Mouse (Mus musculus) intestine, embryonic 15.5 days (tissue): ENCODE results near the gene Pigk. TPM values are rescaled to one million over a fixed set of nuclear protein-coding genes. Genes with fewer than 3 reads are reported as not detected.
A peak's percentile ranks its signal among the peaks of the same experiment; 100 is the strongest.

Source experiments
- ATAC-seq: fragments of 200-750 bp; cut with Nextera tagmentation; 2 replicates; pipeline ENCODE4 v1.8.0; 2017; ENCODE audit warnings: moderate TSS enrichment, moderate library complexity
- H3K27ac ChIP-seq: fragments of 300-500 bp; sonication (generic); 2 replicates; pipeline ENCODE4 v1.5.1; 2015; ENCODE audit warnings: mild to moderate bottlenecking, inconsistent platforms
- H3K27me3 ChIP-seq: fragments of 300-500 bp; sonication (generic); replicated peaks from 2 replicates; pipeline ENCODE4 v1.6.1; 2015; ENCODE audit warnings: inconsistent platforms
- H3K36me3 ChIP-seq: fragments of 300-500 bp; sonication (generic); 2 replicates; pipeline ENCODE4 v1.6.1; 2015; ENCODE audit warnings: inconsistent platforms
- H3K4me1 ChIP-seq: fragments of 300-500 bp; sonication (generic); replicated peaks from 2 replicates; pipeline ENCODE4 v1.6.1; 2015; ENCODE audit warnings: inconsistent platforms
- H3K4me2 ChIP-seq: fragments of 300-500 bp; sonication (generic); replicated peaks from 2 replicates; pipeline ENCODE4 v1.6.1; 2015; ENCODE audit warnings: mild to moderate bottlenecking, inconsistent platforms
- H3K4me3 ChIP-seq: fragments of 300-500 bp; sonication (generic); replicated peaks from 2 replicates; pipeline ENCODE4 v1.5.1; 2015; ENCODE audit warnings: inconsistent platforms
- H3K9ac ChIP-seq: fragments of 300-500 bp; sonication (generic); 2 replicates; pipeline ENCODE4 v1.6.1; 2015; ENCODE audit warnings: inconsistent platforms
- H3K9me3 ChIP-seq: fragments of 300-500 bp; sonication (generic); 2 replicates; pipeline ENCODE4 v1.6.1; 2016; ENCODE audit warnings: inconsistent platforms
- WGBS: fragments of 180-500 bp; shearing (Covaris S2); methylation state at CpG from one replicate; pipeline ENCODE4 v1.1.7; 2015; 5-methylcytosine and 5-hydroxymethylcytosine counted together
- polyA plus RNA-seq: library from polyadenylated mRNA; unstranded; fragments of >200 nt; fragmentation: Nextera tagmentation; extraction: Ambion mirVana; gene quantifications from 2 replicates; pipeline ENCODE4 v1.2.1, GENCODE M21; 2015

Pigk gene
- polyA plus RNA-seq, 1 experiment from 2014 or later: 36.6 TPM

GRCm38 (mm10) chr3:152734100-152734499 is 20.2 kb downstream of the Pigk start:
- Histone ChIP-seq H3K9me3 (no peaks in the 10 kb centered on the region), H3K9ac (no peak overlapping the region), H3K4me2 (no peak overlapping the region), H3K4me3 (no peak overlapping the region), H3K27ac (no peak overlapping the region), H3K36me3 (no peaks in the 10 kb centered on the region), H3K27me3 (no peaks in the 10 kb centered on the region), H3K4me1 (no peaks in the 10 kb centered on the region)
- no peak; the same call in 1 of the 2 replicates for ATAC-seq
- 83% methylated on average over 11 of the region's 11 CpGs for WGBS

- Histone ChIP-seq H3K4me2 (no peak overlapping the region), H3K27me3 (no peaks in the 10 kb centered on the region), H3K4me1 (no peaks in the 10 kb centered on the region; the same call in 1 of the 2 replicates), H3K27ac (no peak overlapping the region), H3K9me3 (no peaks in the 10 kb centered on the region), H3K4me3 (no peak overlapping the region), H3K36me3 (no peaks in the 10 kb centered on the region), H3K9ac (no peak overlapping the region)
- WGBS: 61% methylated on average over 10 of the region's 10 CpGs
- no peak for ATAC-seq
Measured at GRCm38 (mm10) chr3:152735601-152736250, 21.8 kb downstream of the Pigk start.

GRCm38 (mm10) chr3:152744301-152744700 is 30.4 kb downstream of the Pigk start:
- Histone ChIP-seq H3K9ac (no peak overlapping the region), H3K27me3 (no peaks in the 10 kb centered on the region), H3K27ac (no peak overlapping the region), H3K4me3 (no peak overlapping the region), H3K4me1 (no peaks in the 10 kb centered on the region; the same call in 1 of the 2 replicates), H3K4me2 (no peak overlapping the region), H3K36me3 (no peaks in the 10 kb centered on the region), H3K9me3 (no peaks in the 10 kb centered on the region)
- no peak for ATAC-seq
- WGBS: 84% methylated on average over 12 of the region's 12 CpGs

GRCm38 (mm10) chr3:152745611-152746010 is 31.7 kb downstream of the Pigk start:
- ATAC-seq: no peak
- H3K27ac ChIP-seq: no peak overlapping the region
- H3K9me3 ChIP-seq: no peaks in the 10 kb centered on the region
- H3K4me3 ChIP-seq: no peak overlapping the region
- no peak overlapping the region for H3K9ac ChIP-seq
- 94% methylated on average over 9 of the region's 9 CpGs for WGBS
- no peak overlapping the region for H3K4me2 ChIP-seq
- no peaks in the 10 kb centered on the region; the same call in 1 of the 2 replicates for H3K4me1 ChIP-seq
- no peaks in the 10 kb centered on the region for H3K36me3 ChIP-seq
- H3K27me3 ChIP-seq: no peaks in the 10 kb centered on the region

- Histone ChIP-seq H3K9ac (no peak overlapping the region), H3K27me3 (no peaks in the 10 kb centered on the region), H3K9me3 (no peaks in the 10 kb centered on the region), H3K27ac (no peak overlapping the region), H3K4me2 (no peak overlapping the region), H3K4me1 (no peaks in the 10 kb centered on the region), H3K36me3 (no peaks in the 10 kb centered on the region), H3K4me3 (no peak overlapping the region)
- WGBS: 29% methylated on average over 3 of the region's 3 CpGs
- peak; percentile 62; the same call in 1 of the 2 replicates for ATAC-seq
Measured at GRCm38 (mm10) chr3:152749461-152749871, 35.6 kb downstream of the Pigk start.

GRCm38 (mm10) chr3:152749881-152750280 is 36.0 kb downstream of the Pigk start:
- Histone ChIP-seq H3K4me3 (no peak overlapping the region), H3K9me3 (no peaks in the 10 kb centered on the region), H3K9ac (no peak overlapping the region), H3K36me3 (no peaks in the 10 kb centered on the region), H3K4me1 (no peaks in the 10 kb centered on the region), H3K27me3 (no peaks in the 10 kb centered on the region), H3K27ac (no peak overlapping the region), H3K4me2 (no peak overlapping the region)
- 72% methylated on average over 2 of the region's 2 CpGs for WGBS
- 0 out of 2 replicates have a peak, but pooled peaks have one; percentile 12 for ATAC-seq

- ATAC-seq: no peak
- no peaks in the 10 kb centered on the region for H3K9me3 ChIP-seq
- no peaks in the 10 kb centered on the region for H3K36me3 ChIP-seq
- H3K9ac ChIP-seq: no peak overlapping the region
- H3K27ac ChIP-seq: no peak overlapping the region
- no peaks in the 10 kb centered on the region for H3K4me1 ChIP-seq
- H3K4me3 ChIP-seq: no peak overlapping the region
- no peak overlapping the region for H3K4me2 ChIP-seq
- WGBS: 97% methylated on average over 1 of the region's 1 CpGs
- no peaks in the 10 kb centered on the region for H3K27me3 ChIP-seq
Measured at GRCm38 (mm10) chr3:152752911-152753310, 39.0 kb downstream of the Pigk start.

GRCm38 (mm10) chr3:152753345-152753744 is 39.4 kb downstream of the Pigk start:
- H3K27ac ChIP-seq: no peak overlapping the region
- no peaks in the 10 kb centered on the region for H3K4me1 ChIP-seq
- no peaks in the 10 kb centered on the region for H3K9me3 ChIP-seq
- ATAC-seq: no peak
- no peak overlapping the region for H3K4me2 ChIP-seq
- no peaks in the 10 kb centered on the region for H3K36me3 ChIP-seq
- 83% methylated on average over 4 of the region's 4 CpGs for WGBS
- H3K27me3 ChIP-seq: no peaks in the 10 kb centered on the region
- no peak overlapping the region for H3K9ac ChIP-seq
- no peak overlapping the region for H3K4me3 ChIP-seq

GRCm38 (mm10) chr3:152753920-152754764 is 40.2 kb downstream of the Pigk start:
- H3K9me3 ChIP-seq: no peaks in the 10 kb centered on the region
- no peak overlapping the region for H3K27ac ChIP-seq
- H3K4me2 ChIP-seq: no peak overlapping the region
- no peaks in the 10 kb centered on the region for H3K4me1 ChIP-seq
- H3K36me3 ChIP-seq: no peaks in the 10 kb centered on the region
- ATAC-seq: peak; percentile 74
- H3K9ac ChIP-seq: no peak overlapping the region
- WGBS: 66% methylated on average over 14 of the region's 14 CpGs
- H3K27me3 ChIP-seq: no peaks in the 10 kb centered on the region
- H3K4me3 ChIP-seq: no peak overlapping the region

- no peak for ATAC-seq
- no peak overlapping the region for H3K4me3 ChIP-seq
- H3K27ac ChIP-seq: no peak overlapping the region
- H3K4me1 ChIP-seq: no peaks in the 10 kb centered on the region
- no peak overlapping the region for H3K9ac ChIP-seq
- no peaks in the 10 kb centered on the region for H3K9me3 ChIP-seq
- 79% methylated on average over 7 of the region's 7 CpGs for WGBS
- no peaks in the 10 kb centered on the region for H3K27me3 ChIP-seq
- H3K36me3 ChIP-seq: no peaks in the 10 kb centered on the region
- no peak overlapping the region for H3K4me2 ChIP-seq
Measured at GRCm38 (mm10) chr3:152755515-152755914, 41.6 kb downstream of the Pigk start.

- ATAC-seq: no peak
- Histone ChIP-seq H3K9me3 (no peaks in the 10 kb centered on the region), H3K9ac (no peak overlapping the region), H3K4me2 (no peak overlapping the region), H3K36me3 (no peaks in the 10 kb centered on the region), H3K4me1 (no peaks in the 10 kb centered on the region), H3K27ac (no peak overlapping the region), H3K4me3 (no peak overlapping the region), H3K27me3 (no peaks in the 10 kb centered on the region)
- WGBS: 75% methylated on average over 2 of the region's 2 CpGs
Measured at GRCm38 (mm10) chr3:152756896-152757295, 43.0 kb downstream of the Pigk start.

- 80% methylated on average over 12 of the region's 12 CpGs for WGBS
Measured at GRCm38 (mm10) chr3:152757464-152758393, 43.8 kb downstream of the Pigk start.

More at GRCm38 (mm10) chr3:152757464-152758393, 43.8 kb downstream of the Pigk start:
- Histone ChIP-seq H3K27ac (no peak overlapping the region), H3K4me2 (no peak overlapping the region), H3K9me3 (no peaks in the 10 kb centered on the region), H3K27me3 (no peaks in the 10 kb centered on the region), H3K9ac (no peak overlapping the region), H3K4me3 (no peak overlapping the region), H3K36me3 (no peaks in the 10 kb centered on the region), H3K4me1 (no peaks in the 10 kb centered on the region)
- ATAC-seq: peak; percentile 64; the same call in 1 of the 2 replicates
